Mouse (Mus musculus): ENCODE results near the gene Nrxn3. TPM values are rescaled to one million over a fixed set of nuclear protein-coding genes. Genes with fewer than 3 reads are reported as not detected.

The Nrxn3 gene
- polyA plus RNA-seq, 1 experiment: 0.09 TPM

GRCm38 (mm10) chr12:88801656-88802007 lies 79.0 kb downstream of the Nrxn3 start:
- H3K27me3 ChIP-seq (replicated peaks): no peaks in the 10 kb centered on the region
- no peaks in the 10 kb centered on the region for H3K4me1 ChIP-seq
- TF ChIP-seq GATA1 (IDR thresholded peaks at IDR 0.05; ENCODE audit: borderline replicate concordance, low read length) (no peak), FLI1 (IDR thresholded peaks at IDR 0.05; ENCODE audit: low read length) (no peak)
- no peaks in the 10 kb centered on the region for H3K36me3 ChIP-seq (replicated peaks; ENCODE audit: low read length)
- 0 out of 2 replicates have a peak, but pooled peaks cover 3% of the 10 kb centered on the region for H3K9me3 ChIP-seq
- H3K4me3 ChIP-seq (replicated peaks): no peak overlapping the region

DNA sequence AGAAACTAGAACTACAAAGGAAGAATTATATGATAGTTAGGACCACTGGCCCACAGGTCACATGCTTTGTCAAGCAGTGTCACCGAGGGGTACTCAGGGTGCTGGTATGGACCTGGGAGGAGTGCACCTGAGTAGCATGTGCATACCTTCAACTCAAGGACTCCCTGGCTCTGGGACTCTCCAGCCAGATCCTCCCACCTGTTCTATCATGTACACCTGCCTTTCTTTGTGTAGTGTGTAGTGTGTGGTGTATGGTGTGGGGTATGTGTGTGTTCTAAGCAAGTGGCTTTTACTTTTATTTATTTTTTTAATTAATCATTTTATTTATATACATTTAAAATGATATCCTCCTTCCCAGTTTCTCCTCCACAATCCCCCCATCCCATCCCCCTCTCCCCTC lies 86.3 kb downstream of the Nrxn3 start:
- Histone ChIP-seq H3K4me1 (no peaks in the 10 kb centered on the region), H3K9me3 (0 out of 2 replicates have a peak, but pooled peaks cover 2% of the 10 kb centered on the region), H3K4me3 (replicated peaks) (no peak overlapping the region), H3K36me3 (replicated peaks; ENCODE audit: low read length) (no peaks in the 10 kb centered on the region), H3K27me3 (replicated peaks) (no peaks in the 10 kb centered on the region)
- no peak for TF ChIP-seq GATA1 (IDR thresholded peaks at IDR 0.05; ENCODE audit: borderline replicate concordance, low read length)
- no peak for TF ChIP-seq FLI1 (IDR thresholded peaks at IDR 0.05; ENCODE audit: low read length)

GRCm38 (mm10) chr12:88812173-88812572 lies 89.5 kb downstream of the Nrxn3 start:
- peaks cover 6% of the 10 kb centered on the region; the same call in 1 of the 2 replicates for H3K9me3 ChIP-seq
- H3K4me3 ChIP-seq (replicated peaks): no peak overlapping the region
- H3K4me1 ChIP-seq: no peaks in the 10 kb centered on the region
- TF ChIP-seq FLI1 (IDR thresholded peaks at IDR 0.05; ENCODE audit: low read length): no peak
- TF ChIP-seq GATA1 (IDR thresholded peaks at IDR 0.05; ENCODE audit: borderline replicate concordance, low read length): no peak
- no peaks in the 10 kb centered on the region for H3K36me3 ChIP-seq (replicated peaks; ENCODE audit: low read length)
- no peaks in the 10 kb centered on the region for H3K27me3 ChIP-seq (replicated peaks)

DNA sequence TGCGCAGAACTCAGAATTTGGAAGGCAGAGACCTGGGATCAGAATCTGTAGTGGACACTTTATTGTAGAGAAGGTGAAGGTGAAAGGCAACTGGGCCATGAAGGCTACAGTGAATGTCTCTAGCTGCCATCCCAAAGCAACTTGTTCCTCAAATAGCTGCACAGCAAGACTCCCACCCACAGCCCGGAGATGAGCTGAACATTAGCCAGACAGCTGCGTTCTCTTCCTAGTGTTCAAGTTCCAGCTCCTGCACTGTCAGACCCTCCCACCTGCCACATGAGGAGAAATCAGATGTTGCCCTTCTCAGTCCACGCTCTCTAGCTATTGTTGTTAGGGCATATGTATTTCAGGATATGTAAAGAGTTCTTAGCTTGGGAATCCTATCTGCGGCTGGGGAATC lies 94.2 kb downstream of the Nrxn3 start:
- Histone ChIP-seq H3K27me3 (replicated peaks) (no peaks in the 10 kb centered on the region), H3K4me1 (no peaks in the 10 kb centered on the region), H3K4me3 (replicated peaks) (no peak overlapping the region), H3K36me3 (replicated peaks; ENCODE audit: low read length) (no peaks in the 10 kb centered on the region), H3K9me3 (peaks cover 11% of the 10 kb centered on the region; the same call in 1 of the 2 replicates)
- no peak for TF ChIP-seq GATA1 (IDR thresholded peaks at IDR 0.05; ENCODE audit: borderline replicate concordance, low read length)
- TF ChIP-seq FLI1 (IDR thresholded peaks at IDR 0.05; ENCODE audit: low read length): no peak

- H3K36me3 ChIP-seq (replicated peaks; ENCODE audit: low read length): no peaks in the 10 kb centered on the region
- H3K9me3 ChIP-seq: peaks cover 11% of the 10 kb centered on the region; the same call in 1 of the 2 replicates
- H3K27me3 ChIP-seq (replicated peaks): no peaks in the 10 kb centered on the region
- no peaks in the 10 kb centered on the region for H3K4me1 ChIP-seq
- TF ChIP-seq FLI1 (IDR thresholded peaks at IDR 0.05; ENCODE audit: low read length) (no peak), GATA1 (IDR thresholded peaks at IDR 0.05; ENCODE audit: borderline replicate concordance, low read length) (no peak)
- no peak overlapping the region for H3K4me3 ChIP-seq (replicated peaks)
Measured at GRCm38 (mm10) chr12:88818622-88819334, 96.1 kb downstream of the Nrxn3 start.

DNA sequence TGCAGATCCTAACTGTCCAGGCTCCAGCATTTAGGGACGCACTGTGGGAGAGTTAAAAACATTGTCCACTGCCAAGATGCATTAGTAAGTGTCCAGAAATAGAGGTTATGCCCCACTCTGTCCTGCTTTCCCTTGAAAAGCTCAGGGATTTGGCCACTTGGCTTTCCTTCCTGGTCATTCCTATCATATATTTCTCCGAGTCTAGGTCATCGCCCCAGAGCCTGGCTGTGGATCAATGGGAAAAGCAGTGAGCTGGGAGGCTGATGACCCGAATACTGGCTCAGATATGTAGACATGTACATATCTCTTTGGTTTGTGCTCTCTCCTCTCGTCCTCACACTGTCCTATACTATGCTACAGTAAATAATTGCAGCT lies 96.6 kb downstream of the Nrxn3 start:
- Histone ChIP-seq H3K4me3 (replicated peaks) (no peak overlapping the region), H3K4me1 (no peaks in the 10 kb centered on the region), H3K9me3 (peaks cover 11% of the 10 kb centered on the region; the same call in 1 of the 2 replicates), H3K36me3 (replicated peaks; ENCODE audit: low read length) (no peaks in the 10 kb centered on the region), H3K27me3 (replicated peaks) (no peaks in the 10 kb centered on the region)
- no peak for TF ChIP-seq GATA1 (IDR thresholded peaks at IDR 0.05; ENCODE audit: borderline replicate concordance, low read length)
- no peak for TF ChIP-seq FLI1 (IDR thresholded peaks at IDR 0.05; ENCODE audit: low read length)

DNA sequence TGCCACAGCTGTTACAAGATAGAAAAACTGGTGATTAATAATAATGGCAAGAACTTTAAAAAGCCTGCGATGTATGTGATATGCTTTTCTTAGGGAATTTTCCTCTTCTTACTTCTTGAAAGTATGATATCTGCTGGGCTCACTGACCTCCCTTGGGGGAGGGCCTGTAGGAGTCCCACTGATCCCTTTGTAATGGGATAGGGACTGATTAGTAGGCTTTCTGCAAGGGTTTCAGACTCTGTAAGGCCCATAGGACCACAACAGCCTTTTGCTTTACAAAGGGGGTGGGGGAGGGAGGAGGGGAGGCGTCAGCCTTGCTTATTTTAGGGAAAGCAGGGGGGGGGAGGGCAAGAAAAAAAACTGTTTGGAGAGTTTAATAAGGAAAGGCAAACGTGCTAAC lies 97.5 kb downstream of the Nrxn3 start:
- peaks cover 11% of the 10 kb centered on the region; the same call in 1 of the 2 replicates for H3K9me3 ChIP-seq
- H3K27me3 ChIP-seq (replicated peaks): no peaks in the 10 kb centered on the region
- no peak overlapping the region for H3K4me3 ChIP-seq (replicated peaks)
- no peaks in the 10 kb centered on the region for H3K36me3 ChIP-seq (replicated peaks; ENCODE audit: low read length)
- TF ChIP-seq GATA1 (IDR thresholded peaks at IDR 0.05; ENCODE audit: borderline replicate concordance, low read length): no peak
- H3K4me1 ChIP-seq: no peaks in the 10 kb centered on the region

GRCm38 (mm10) chr12:88830851-88831250 lies 108.2 kb downstream of the Nrxn3 start:
- Histone ChIP-seq H3K9me3 (no peaks in the 10 kb centered on the region; the same call in 1 of the 2 replicates), H3K4me3 (replicated peaks) (no peak overlapping the region), H3K27me3 (replicated peaks) (no peaks in the 10 kb centered on the region), H3K4me1 (no peaks in the 10 kb centered on the region), H3K36me3 (replicated peaks; ENCODE audit: low read length) (no peaks in the 10 kb centered on the region)
- no peak for TF ChIP-seq GATA1 (IDR thresholded peaks at IDR 0.05; ENCODE audit: borderline replicate concordance, low read length)
- no peak for TF ChIP-seq FLI1 (IDR thresholded peaks at IDR 0.05; ENCODE audit: low read length)

- Histone ChIP-seq H3K27me3 (replicated peaks) (no peaks in the 10 kb centered on the region), H3K36me3 (replicated peaks; ENCODE audit: low read length) (no peaks in the 10 kb centered on the region), H3K9me3 (peaks cover 16% of the 10 kb centered on the region), H3K4me3 (replicated peaks) (no peak overlapping the region), H3K4me1 (no peaks in the 10 kb centered on the region)
- no peak for TF ChIP-seq GATA1 (IDR thresholded peaks at IDR 0.05; ENCODE audit: borderline replicate concordance, low read length)
- TF ChIP-seq FLI1 (IDR thresholded peaks at IDR 0.05; ENCODE audit: low read length): no peak
Measured at GRCm38 (mm10) chr12:88835821-88836220, 113.1 kb downstream of the Nrxn3 start.

DNA sequence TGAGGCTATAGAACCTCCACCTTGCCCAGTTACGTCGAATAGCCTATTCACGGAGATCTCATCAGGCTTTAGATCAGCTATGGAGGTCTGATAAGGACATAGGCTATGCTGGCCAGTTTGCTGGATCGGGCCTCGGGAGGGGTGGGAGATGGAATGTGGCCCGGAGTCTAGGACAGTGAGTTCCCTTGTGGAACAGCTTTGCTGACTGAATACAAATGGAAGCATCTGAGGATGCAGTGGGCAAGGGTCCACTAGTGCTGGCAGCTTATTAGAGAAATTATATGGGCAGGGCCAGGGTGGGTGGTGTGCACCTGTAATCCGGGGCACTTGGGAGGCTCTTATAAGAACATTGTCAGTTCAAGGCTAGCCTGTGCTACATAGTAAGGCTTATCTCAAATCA lies 117.0 kb downstream of the Nrxn3 start:
- TF ChIP-seq GATA1 (IDR thresholded peaks at IDR 0.05; ENCODE audit: borderline replicate concordance, low read length) (no peak), FLI1 (IDR thresholded peaks at IDR 0.05; ENCODE audit: low read length) (no peak)

More for the DNA sequence above, 117.0 kb downstream of the Nrxn3 start:
- Histone ChIP-seq H3K27me3 (replicated peaks) (no peaks in the 10 kb centered on the region), H3K4me3 (replicated peaks) (no peak overlapping the region), H3K4me1 (no peaks in the 10 kb centered on the region), H3K9me3 (peaks cover 22% of the 10 kb centered on the region), H3K36me3 (replicated peaks; ENCODE audit: low read length) (no peaks in the 10 kb centered on the region)
